In the genomic region with DNA sequence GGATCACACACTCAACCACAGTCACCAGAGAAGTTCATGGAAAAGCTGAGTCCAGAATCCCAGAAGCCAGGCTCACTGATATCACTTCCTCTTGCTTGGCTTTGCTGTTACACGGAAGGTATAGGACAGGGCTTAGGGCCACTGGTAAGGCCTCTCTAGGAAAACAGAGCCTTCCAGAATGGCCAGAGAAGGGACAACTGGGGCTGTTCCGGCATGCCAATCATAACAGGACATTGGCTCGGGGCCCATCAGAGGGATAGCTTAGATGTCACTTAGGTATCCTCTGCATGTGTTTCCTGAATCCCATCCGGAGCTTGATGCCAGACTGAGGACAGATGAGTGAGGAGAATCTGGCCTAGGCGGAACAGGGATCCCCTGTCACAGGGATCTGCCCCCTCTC, we compare ENCODE assay signal across 7 mouse cellular contexts.
DNase-seq lines count a peak whose midpoint lies in the region; ATAC-seq and TF ChIP-seq lines count a peak whose summit lies in the region.

No protein-coding gene starts in this region.

- no peak overlapping the region for H3K9ac ChIP-seq in embryonic facial prominence, embryonic 12.5 days
- no peak overlapping the region for H3K9ac ChIP-seq in lung, postnatal 0 days (replicated peaks; ENCODE audit: low read depth)

- H3K4me3 ChIP-seq in embryonic facial prominence, embryonic 12.5 days = no peak overlapping the region
- H3K4me3 ChIP-seq in lung, postnatal 0 days (ENCODE audit: low read depth, low read length) = no peak overlapping the region

- peaks cover 20% of the 10 kb centered on the region; the same call in 1 of the 2 replicates for H3K27me3 ChIP-seq in embryonic facial prominence, embryonic 12.5 days
- no peaks in the 10 kb centered on the region for H3K27me3 ChIP-seq in lung, postnatal 0 days (replicated peaks; ENCODE audit: insufficient read depth, low read length)

- peaks cover 19% of the 10 kb centered on the region for H3K4me1 ChIP-seq in embryonic facial prominence, embryonic 12.5 days
- no peaks in the 10 kb centered on the region for H3K4me1 ChIP-seq in lung, postnatal 0 days (ENCODE audit: insufficient read depth, low read depth, low read length)

- DNase-seq in heart, adult 9 months (ENCODE audit: low spot score in 2 of 2) = peak; percentile 36 to 52
- peak; percentile 54 for DNase-seq in kidney, adult 9 months
- peak; percentile 52 for DNase-seq in lung, postnatal 0 days (ENCODE audit: low spot score)
- DNase-seq in spleen, postnatal 14 days (ENCODE audit: low spot score in 2 of 2) = no peak
- DNase-seq in spleen, postnatal 4 days (ENCODE audit: low spot score in 2 of 2) = no peak
- no peak for DNase-seq in T-cell, adult 2 months (ENCODE audit: low spot score)

- WGBS in embryonic facial prominence, embryonic 12.5 days = 40% methylated on average over 5 of the region's 5 CpGs
- 59% methylated on average over 4 of the region's 5 CpGs for WGBS in lung, postnatal 0 days

- H3K36me3 ChIP-seq in embryonic facial prominence, embryonic 12.5 days = no peaks in the 10 kb centered on the region
- no peaks in the 10 kb centered on the region for H3K36me3 ChIP-seq in lung, postnatal 0 days (ENCODE audit: insufficient read depth, low read length)

- TF ChIP-seq EP300 in lung, postnatal 0 days (IDR thresholded peaks at IDR 0.05) = peak; percentile 44; the same call in 1 of the 2 replicates

- H3K27ac ChIP-seq in embryonic facial prominence, embryonic 12.5 days = peak overlapping the region; percentile 84
- peak overlapping the region; percentile 89 for H3K27ac ChIP-seq in lung, postnatal 0 days (ENCODE audit: low read length)

- no peak overlapping the region for H3K4me2 ChIP-seq in embryonic facial prominence, embryonic 12.5 days (replicated peaks)
- no peak overlapping the region for H3K4me2 ChIP-seq in lung, postnatal 0 days (replicated peaks; ENCODE audit: low read depth, low read length)

- no peak for TF ChIP-seq CTCF in lung, postnatal 0 days (IDR thresholded peaks at IDR 0.05)

- ATAC-seq in embryonic facial prominence, embryonic 12.5 days (ENCODE audit: insufficient number of reproducible peaks, insufficient read depth, low FRiP score, low TSS enrichment) = no peak
- peak; percentile 63 for ATAC-seq in lung, postnatal 0 days

- no peaks in the 10 kb centered on the region for H3K9me3 ChIP-seq in embryonic facial prominence, embryonic 12.5 days
- no peaks in the 10 kb centered on the region for H3K9me3 ChIP-seq in lung, postnatal 0 days (ENCODE audit: low read length)

Comparison
In these comparisons a context has a peak if more than half of its experiments do, and no peak if none do; other contexts are left out.
1. DNase-seq: peak in heart, adult 9 months (2 of 2), kidney, adult 9 months (single experiment) and lung, postnatal 0 days (single experiment); none in spleen, postnatal 14 days (0 of 2), spleen, postnatal 4 days (0 of 2) and T-cell, adult 2 months (single experiment).